Mouse (Mus musculus): ENCODE results near the gene Ggcx. TPM values are rescaled to one million over a fixed set of nuclear protein-coding genes. Genes with fewer than 3 reads are reported as not detected.
A peak's percentile ranks its signal among the peaks of the same experiment; 100 is the strongest.

Ggcx gene
- polyA plus RNA-seq, 1 experiment from 2014 or later: 48.0 TPM

GRCm38 (mm10) chr6:72374820-72375563, 39.1 kb upstream of the Ggcx start:
- Histone ChIP-seq H3K27ac (no peak overlapping the region), H3K9me3 (no peaks in the 10 kb centered on the region), H3K9ac (no peak overlapping the region), H3K27me3 (no peaks in the 10 kb centered on the region), H3K36me3 (no peaks in the 10 kb centered on the region), H3K4me3 (no peak overlapping the region), H3K4me2 (no peak overlapping the region), H3K4me1 (peaks cover 16% of the 10 kb centered on the region; the same call in 1 of the 2 replicates)
- no peak for ATAC-seq (ENCODE audit: insufficient number of reproducible peaks, low FRiP score, low TSS enrichment, low read depth)
- WGBS: 79% methylated on average over 15 of the region's 15 CpGs

- Histone ChIP-seq H3K27me3 (no peaks in the 10 kb centered on the region), H3K27ac (no peak overlapping the region), H3K9ac (no peak overlapping the region), H3K9me3 (no peaks in the 10 kb centered on the region), H3K4me1 (peaks cover 10% of the 10 kb centered on the region; the same call in 1 of the 2 replicates), H3K4me3 (no peak overlapping the region), H3K36me3 (no peaks in the 10 kb centered on the region; the same call in 1 of the 2 replicates), H3K4me2 (no peak overlapping the region)
- no peak for ATAC-seq (ENCODE audit: insufficient number of reproducible peaks, low FRiP score, low TSS enrichment, low read depth)
- 84% methylated on average over 8 of the region's 8 CpGs for WGBS
These were observed 35.4 kb upstream of the Ggcx start for GRCm38 (mm10) chr6:72378510-72379234.

GRCm38 (mm10) chr6:72379377-72380130, 34.6 kb upstream of the Ggcx start:
- H3K4me2 ChIP-seq: peak overlapping the region; percentile 77
- H3K36me3 ChIP-seq: peaks cover under 1% of the 10 kb centered on the region; the same call in 1 of the 2 replicates
- no peak for ATAC-seq (ENCODE audit: insufficient number of reproducible peaks, low FRiP score, low TSS enrichment, low read depth)
- H3K9ac ChIP-seq: peak overlapping the region; percentile 44; the same call in 1 of the 2 replicates
- H3K27me3 ChIP-seq: no peaks in the 10 kb centered on the region
- WGBS: 43% methylated on average over 7 of the region's 7 CpGs
- H3K27ac ChIP-seq: peak overlapping the region; percentile 51
- H3K4me1 ChIP-seq: peaks cover 10% of the 10 kb centered on the region; the same call in 1 of the 2 replicates
- peak overlapping the region; percentile 55 for H3K4me3 ChIP-seq
- no peaks in the 10 kb centered on the region for H3K9me3 ChIP-seq

- peak; percentile 77 for ATAC-seq (ENCODE audit: insufficient number of reproducible peaks, low FRiP score, low TSS enrichment, low read depth)
- Histone ChIP-seq H3K9me3 (no peaks in the 10 kb centered on the region), H3K4me1 (peaks cover 10% of the 10 kb centered on the region; the same call in 1 of the 2 replicates), H3K4me2 (peak within 1 kb of the TSS; percentile 77), H3K27me3 (no peaks in the 10 kb centered on the region), H3K36me3 (peaks cover 8% of the 10 kb centered on the region), H3K9ac (peak within 1 kb of the TSS; percentile 44), H3K4me3 (peak within 1 kb of the TSS; percentile 55), H3K27ac (peak within 1 kb of the TSS; percentile 51)
- WGBS: 2% methylated on average over 49 of the region's 49 CpGs
These were observed 33.9 kb upstream of the Ggcx start, which contains the start of gene Vamp5 for GRCm38 (mm10) chr6:72380131-72380770. Vamp5 (minus strand) TSS chr6:72380468.

- H3K27me3 ChIP-seq: no peaks in the 10 kb centered on the region
- no peak for ATAC-seq (ENCODE audit: insufficient number of reproducible peaks, low FRiP score, low TSS enrichment, low read depth)
- no peak overlapping the region for H3K9ac ChIP-seq
- no peak overlapping the region for H3K27ac ChIP-seq
- peaks cover 11% of the 10 kb centered on the region; the same call in 1 of the 2 replicates for H3K4me1 ChIP-seq
- 76% methylated on average over 6 of the region's 6 CpGs for WGBS
- H3K4me2 ChIP-seq: no peak overlapping the region
- H3K4me3 ChIP-seq: no peak overlapping the region
- peaks cover 23% of the 10 kb centered on the region for H3K36me3 ChIP-seq
- H3K9me3 ChIP-seq: no peaks in the 10 kb centered on the region
These were observed 31.6 kb upstream of the Ggcx start for GRCm38 (mm10) chr6:72382494-72382893.

GRCm38 (mm10) chr6:72383142-72383820, 30.8 kb upstream of the Ggcx start:
- H3K27me3 ChIP-seq: no peaks in the 10 kb centered on the region
- no peak overlapping the region for H3K9ac ChIP-seq
- H3K36me3 ChIP-seq: peaks cover 23% of the 10 kb centered on the region
- H3K4me2 ChIP-seq: no peak overlapping the region
- H3K9me3 ChIP-seq: no peaks in the 10 kb centered on the region
- WGBS: 84% methylated on average over 6 of the region's 6 CpGs
- ATAC-seq (ENCODE audit: insufficient number of reproducible peaks, low FRiP score, low TSS enrichment, low read depth): no peak
- no peak overlapping the region for H3K4me3 ChIP-seq
- peaks cover 18% of the 10 kb centered on the region; the same call in 1 of the 2 replicates for H3K4me1 ChIP-seq
- no peak overlapping the region for H3K27ac ChIP-seq

GRCm38 (mm10) chr6:72383952-72384351, 30.2 kb upstream of the Ggcx start:
- Histone ChIP-seq H3K4me1 (peaks cover 25% of the 10 kb centered on the region), H3K9me3 (no peaks in the 10 kb centered on the region), H3K4me2 (no peak overlapping the region), H3K27me3 (no peaks in the 10 kb centered on the region), H3K27ac (no peak overlapping the region), H3K9ac (no peak overlapping the region), H3K4me3 (no peak overlapping the region), H3K36me3 (peaks cover 23% of the 10 kb centered on the region)
- 92% methylated on average over 7 of the region's 7 CpGs for WGBS
- ATAC-seq (ENCODE audit: insufficient number of reproducible peaks, low FRiP score, low TSS enrichment, low read depth): no peak

GRCm38 (mm10) chr6:72385258-72385657, 28.9 kb upstream of the Ggcx start:
- H3K27me3 ChIP-seq: no peaks in the 10 kb centered on the region
- no peak overlapping the region for H3K9ac ChIP-seq
- no peak overlapping the region for H3K4me2 ChIP-seq
- H3K27ac ChIP-seq: no peak overlapping the region
- 83% methylated on average over 4 of the region's 4 CpGs for WGBS
- H3K4me1 ChIP-seq: peaks cover 24% of the 10 kb centered on the region
- no peak for ATAC-seq (ENCODE audit: insufficient number of reproducible peaks, low FRiP score, low TSS enrichment, low read depth)
- no peak overlapping the region for H3K4me3 ChIP-seq
- peaks cover 23% of the 10 kb centered on the region for H3K36me3 ChIP-seq
- H3K9me3 ChIP-seq: no peaks in the 10 kb centered on the region

- Histone ChIP-seq H3K27ac (no peak overlapping the region), H3K27me3 (no peaks in the 10 kb centered on the region), H3K9ac (no peak overlapping the region), H3K4me3 (no peak overlapping the region), H3K4me2 (no peak overlapping the region), H3K4me1 (peaks cover 29% of the 10 kb centered on the region), H3K36me3 (peaks cover 23% of the 10 kb centered on the region), H3K9me3 (no peaks in the 10 kb centered on the region)
- WGBS: 95% methylated on average over 2 of the region's 2 CpGs
- ATAC-seq (ENCODE audit: insufficient number of reproducible peaks, low FRiP score, low TSS enrichment, low read depth): no peak
These were observed 27.5 kb upstream of the Ggcx start for GRCm38 (mm10) chr6:72386561-72386960.

- Histone ChIP-seq H3K9me3 (no peaks in the 10 kb centered on the region), H3K4me3 (no peak overlapping the region), H3K36me3 (peaks cover 23% of the 10 kb centered on the region), H3K27ac (no peak overlapping the region), H3K27me3 (no peaks in the 10 kb centered on the region), H3K9ac (no peak overlapping the region), H3K4me1 (peaks cover 29% of the 10 kb centered on the region), H3K4me2 (no peak overlapping the region)
- WGBS: 48% methylated on average over 3 of the region's 3 CpGs
- no peak for ATAC-seq (ENCODE audit: insufficient number of reproducible peaks, low FRiP score, low TSS enrichment, low read depth)
These were observed 26.3 kb upstream of the Ggcx start for GRCm38 (mm10) chr6:72387816-72388215.

GRCm38 (mm10) chr6:72388266-72388665, 25.8 kb upstream of the Ggcx start:
- Histone ChIP-seq H3K36me3 (peaks cover 23% of the 10 kb centered on the region), H3K9ac (no peak overlapping the region), H3K4me1 (peaks cover 29% of the 10 kb centered on the region), H3K4me2 (0 out of 2 replicates have a peak overlapping the region, but pooled peaks have one; percentile 61), H3K9me3 (no peaks in the 10 kb centered on the region), H3K4me3 (no peak overlapping the region), H3K27ac (no peak overlapping the region), H3K27me3 (no peaks in the 10 kb centered on the region)
- 53% methylated on average over 10 of the region's 10 CpGs for WGBS
- ATAC-seq (ENCODE audit: insufficient number of reproducible peaks, low FRiP score, low TSS enrichment, low read depth): no peak
